Mouse (Mus musculus) heart, postnatal 10 days (tissue): Measurements from ENCODE around the gene Rgs9bp. TPM values are rescaled to one million over a fixed set of nuclear protein-coding genes. Genes with fewer than 3 reads are reported as not detected.
"Not testable (repeated sequence)": the region's sequence is repeated elsewhere in the genome, so short reads cannot be mapped to it uniquely, and the experiment has no call there.

ENCODE experiments used
- DNase-seq, 2 experiments: peaks; one replicate each; pipeline ENCODE4 v3.0.0; 2021
- intact Hi-C: fragments of 180-260 bp; cut with DNase I; formaldehyde crosslinking; loops from one replicate; pipeline ENCODE4 v1.15.1; 2025
- total RNA-seq, 2 experiments: library from RNA; stranded (reverse); gene quantifications; 2 replicates each; pipeline ENCODE4 v1.2.3; 2021

Rgs9bp gene
- total RNA-seq, 2 experiments from 2014 or later = 0.10 to 0.12 TPM

DNA sequence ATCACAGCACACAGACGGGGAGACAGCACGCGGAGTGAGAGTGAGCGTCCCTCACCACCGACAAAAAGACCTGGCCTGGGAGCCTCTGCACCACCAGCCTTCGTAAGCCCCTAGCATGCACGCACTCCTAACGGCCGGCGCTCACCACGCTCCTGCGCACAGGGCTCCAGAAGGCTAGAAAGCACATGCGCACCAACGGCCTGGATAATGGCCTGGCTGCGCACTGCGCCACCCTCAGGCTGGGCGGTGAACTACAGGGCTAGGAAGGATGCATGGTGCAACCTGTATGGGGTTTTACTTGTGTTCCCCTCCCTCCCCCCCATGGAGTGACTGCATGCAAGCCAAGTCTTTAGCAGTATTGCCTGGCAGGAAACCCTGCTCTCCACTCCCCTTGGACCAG lies 47.8 kb downstream of the Rgs9bp start, which contains the start of gene Tdrd12:
Gene Tdrd12 (minus strand): TSS at position 184 of the 400 bp plus-strand sequence.
- no peak for DNase-seq
- intact Hi-C loops = no loop called here

DNA sequence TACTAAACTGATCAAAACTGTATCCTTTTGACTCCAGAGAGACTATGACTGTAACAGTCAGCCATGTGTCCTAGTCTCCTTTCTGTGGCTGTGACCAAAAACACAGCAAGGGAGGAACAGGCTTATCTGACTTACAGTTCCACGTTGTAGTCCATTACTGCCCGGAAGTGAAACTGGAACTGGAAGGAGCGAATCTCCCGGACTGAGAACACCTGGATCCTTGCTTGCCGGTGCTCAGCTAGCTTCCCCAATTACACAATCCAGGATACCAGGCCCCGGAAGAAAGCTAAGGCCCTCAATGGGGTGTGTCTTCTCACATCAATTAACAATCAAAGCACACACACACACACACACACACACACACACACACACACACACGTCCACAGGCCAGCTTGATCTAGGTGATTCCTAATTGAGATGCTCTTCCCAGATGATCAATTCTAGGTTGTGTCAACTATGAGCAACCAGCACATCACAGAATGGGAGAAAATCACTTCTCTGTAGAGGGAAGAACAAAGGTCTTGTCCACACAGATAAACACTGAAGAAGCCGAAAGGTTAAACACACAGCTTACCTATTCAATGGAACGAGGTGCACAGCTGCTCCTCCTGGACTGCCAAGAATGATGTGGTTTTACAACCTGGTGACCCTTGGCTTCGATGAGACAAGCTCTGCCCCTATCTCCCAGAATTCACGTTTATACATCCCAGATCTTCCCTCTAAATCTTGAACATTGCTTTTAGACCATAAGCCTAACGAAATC lies 49.5 kb downstream of the Rgs9bp start:
- no peak for DNase-seq
- intact Hi-C loops = no loop called here

DNA sequence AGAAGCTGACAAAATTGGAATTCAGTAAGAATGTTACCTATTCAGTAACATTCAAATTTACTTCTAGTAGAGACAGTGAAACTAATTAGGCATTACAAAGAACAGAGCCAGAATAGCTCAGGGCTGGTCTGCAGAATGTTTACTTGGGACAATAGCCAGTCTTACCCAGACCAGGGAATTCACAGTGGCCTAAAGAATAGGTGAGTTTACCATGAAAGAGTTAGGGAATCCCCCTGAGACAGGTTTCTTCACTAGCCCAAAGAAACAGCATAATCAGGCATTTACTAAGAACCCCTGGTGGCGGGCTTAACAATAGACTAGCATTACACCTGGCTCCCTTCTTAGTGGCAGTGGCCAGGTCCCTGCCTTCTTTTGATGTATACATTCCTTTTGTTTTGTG lies 54.8 kb downstream of the Rgs9bp start:
- intact Hi-C loops, DNase-seq: not testable (repeated sequence)

DNA sequence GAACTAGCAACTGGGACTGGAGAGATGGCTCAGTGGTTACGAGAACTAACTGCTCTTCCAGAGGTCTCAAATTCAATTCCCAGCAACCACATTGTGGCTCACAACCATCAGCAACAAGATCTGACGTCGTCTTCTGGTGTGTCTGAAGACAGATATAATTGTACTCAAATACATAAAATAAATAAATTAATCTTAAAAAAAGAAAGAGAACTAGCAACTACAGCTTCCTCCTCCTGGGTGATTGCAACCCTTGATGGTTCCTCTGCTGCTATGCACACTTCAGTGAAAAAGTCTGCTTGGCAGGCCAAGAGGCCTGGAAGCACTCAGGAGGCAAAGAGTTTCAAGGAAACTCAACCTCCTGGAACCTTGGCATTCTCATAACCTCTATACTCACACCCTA lies 55.4 kb downstream of the Rgs9bp start:
- DNase-seq = no peak
- intact Hi-C loops = no loop called here

Other genes with a start within 250 kb of the Rgs9bp start
- 1 to 10 TPM; 3.8 to 4.6 TPM for gene Faap24, start 188.7 kb downstream of the Rgs9bp start, total RNA-seq
- gene Cep89, start 188.5 kb downstream of the Rgs9bp start, total RNA-seq = 10 to 100 TPM; 16.0 to 18.4 TPM
- not detected for gene Slc7a9, start 136.8 kb downstream of the Rgs9bp start, total RNA-seq
- 1 to 10 TPM in 1 of 2 experiments, under 1 TPM in 1; 0.60 to 1.3 TPM for gene Tdrd12, start 47.8 kb downstream of the Rgs9bp start, total RNA-seq
- gene Nudt19, start 29.3 kb downstream of the Rgs9bp start, total RNA-seq = 10 to 100 TPM; 74.6 to 83.4 TPM
- 10 to 100 TPM; 15.6 to 16.4 TPM for gene Ankrd27, start 662 bp upstream of the Rgs9bp start, total RNA-seq
- 100 to 1,000 TPM; 101 to 104 TPM for gene Pdcd5, start 61.9 kb upstream of the Rgs9bp start, total RNA-seq
- 1 to 10 TPM; 8.9 to 9.0 TPM for gene Dpy19l3, start 168.9 kb upstream of the Rgs9bp start, total RNA-seq
- 10 to 100 TPM; 19.4 to 21.5 TPM for gene Zfp507, start 217.4 kb upstream of the Rgs9bp start, total RNA-seq